Mouse (Mus musculus): ENCODE measurements around the gene Kat14.

DNA sequence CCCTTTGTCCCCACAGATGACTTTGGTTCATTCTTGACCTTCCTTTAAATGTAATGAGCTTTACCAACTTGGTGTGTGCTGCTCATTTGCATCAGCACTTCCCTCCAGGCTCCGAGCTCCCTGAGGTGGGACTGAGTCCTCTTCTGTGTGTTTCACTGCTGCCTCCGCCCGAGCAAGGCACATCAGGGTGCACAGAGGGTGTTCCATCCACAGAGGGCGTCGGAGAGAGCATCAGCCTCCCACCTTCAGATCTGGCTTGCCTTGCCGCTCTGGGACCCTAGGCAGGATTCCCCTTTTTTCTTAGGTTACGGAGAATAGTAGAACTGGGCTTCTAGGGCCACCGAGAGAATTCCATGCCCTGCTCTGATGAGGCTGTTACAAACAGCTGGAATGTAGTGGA is 48.1 kb downstream of the Kat14 start:
- TF ChIP-seq EP300 (IDR thresholded peaks at IDR 0.05; ENCODE audit: low read depth) = no peak
- TF ChIP-seq CTCF (IDR thresholded peaks at IDR 0.05; ENCODE audit: low read depth) = peak; percentile 23

All from liver, embryonic 14.5 days (tissue).